Mouse (Mus musculus) embryonic fibroblast, embryonic 13.5 days (primary cell): ENCODE data around the gene Ss18l1. TPM values are rescaled to one million over a fixed set of nuclear protein-coding genes. Genes with fewer than 3 reads are reported as not detected.

Experiments
- H3K27ac ChIP-seq: 2 replicates; pipeline ENCODE4 v1.5.1; 2012; ENCODE audit warnings: low read length, control low read depth, inconsistent platforms; ENCODE audit not compliant: insufficient read depth
- H3K4me1 ChIP-seq: 2 replicates; pipeline ENCODE4 v1.6.1; 2011; ENCODE audit warnings: low read length; ENCODE audit not compliant: control insufficient read depth, insufficient read depth
- H3K4me3 ChIP-seq: 2 replicates; pipeline ENCODE4 v1.5.1; 2011; ENCODE audit warnings: mild to moderate bottlenecking, control low read depth, low read length; ENCODE audit not compliant: insufficient read depth
- CTCF ChIP-seq: IDR thresholded peaks from 2 replicates; pipeline ENCODE4 v1.5.1; 2011; ENCODE audit warnings: mild to moderate bottlenecking, control low read depth, low read length, moderate library complexity, borderline replicate concordance; ENCODE audit not compliant: insufficient read depth
- POLR2A ChIP-seq: IDR thresholded peaks from 2 replicates; pipeline ENCODE4 v1.6.1; 2011; ENCODE audit warnings: low read depth, mild to moderate bottlenecking, control low read depth, low read length, moderate library complexity
- polyA plus RNA-seq: library from polyadenylated mRNA; stranded (reverse); fragments of >200 nt; gene quantifications from 2 replicates; pipeline ENCODE4 v1.2.4, GENCODE M21; 2011; ENCODE audit warnings: low read depth; ENCODE audit not compliant: missing spikeins, insufficient read length

Gene Ss18l1
- polyA plus RNA-seq, 1 experiment: 3.9 TPM

GRCm38 (mm10) chr2:180116081-180116493 is 73.8 kb downstream of the Ss18l1 start:
- Histone ChIP-seq H3K27ac (peak overlapping the region; percentile 84; the same call in 1 of the 2 replicates), H3K4me3 (no peak overlapping the region), H3K4me1 (peaks cover 24% of the 10 kb centered on the region)
- TF ChIP-seq CTCF: no peak

DNA sequence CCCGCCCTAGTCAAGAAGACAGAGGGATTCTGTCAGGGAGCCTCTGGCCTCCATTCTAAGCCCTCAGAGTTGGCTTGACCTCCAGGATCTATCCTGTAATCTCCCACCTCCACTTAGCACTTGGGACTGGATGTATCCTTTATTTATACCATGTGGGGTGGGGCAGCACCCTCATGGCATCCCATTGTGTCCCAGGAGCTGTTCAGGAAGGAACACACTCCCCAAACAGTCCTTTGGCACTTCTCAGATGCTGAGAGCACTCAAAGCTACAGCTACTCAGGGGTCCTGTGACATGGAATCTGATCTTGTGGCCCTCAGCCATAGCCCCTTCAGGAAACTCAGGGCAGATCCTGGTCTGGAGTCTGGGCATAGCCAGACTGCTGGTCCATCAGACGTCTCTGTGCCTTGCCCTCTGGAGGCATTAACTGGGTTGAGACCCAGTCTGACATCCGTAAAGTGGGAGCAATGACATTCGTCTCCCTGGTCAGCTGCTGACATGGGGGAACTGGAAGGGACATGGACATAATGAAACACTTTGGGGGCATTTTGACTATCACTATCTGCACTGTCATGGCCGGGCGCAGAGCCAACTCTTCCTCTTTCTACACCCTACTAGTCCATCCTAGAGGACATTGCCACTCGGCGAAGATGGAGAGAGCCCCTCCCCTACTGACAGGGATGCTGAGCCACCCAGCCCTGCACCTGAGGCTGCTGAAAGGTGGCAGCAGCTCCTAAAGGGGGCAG is 74.6 kb downstream of the Ss18l1 start:
- Histone ChIP-seq H3K4me3 (no peak overlapping the region), H3K4me1 (peaks cover 24% of the 10 kb centered on the region), H3K27ac (no peak overlapping the region)
- TF ChIP-seq POLR2A (no peak), CTCF (no peak)

GRCm38 (mm10) chr2:180117485-180118194 is 75.3 kb downstream of the Ss18l1 start:
- no peak overlapping the region for H3K4me3 ChIP-seq
- TF ChIP-seq POLR2A: no peak
- no peak for TF ChIP-seq CTCF
- H3K4me1 ChIP-seq: peaks cover 24% of the 10 kb centered on the region
- H3K27ac ChIP-seq: no peak overlapping the region

GRCm38 (mm10) chr2:180118661-180119438 is 76.5 kb downstream of the Ss18l1 start, which contains the start of gene Osbpl2:
Gene Osbpl2 (plus strand): TSS chr2:180119306.
- TF ChIP-seq POLR2A (peak; percentile 37; the same call in 1 of the 2 replicates), CTCF (no peak)
- Histone ChIP-seq H3K4me3 (peak within 1 kb of the TSS; percentile 78), H3K27ac (no peak within 1 kb of the TSS), H3K4me1 (peaks cover 24% of the 10 kb centered on the region)

Other genes starting within 250 kb of the Ss18l1 start
- 10.4 and 11.5 TPM in 2 replicates for gene Taf4, start 65.9 kb upstream of the Ss18l1 start, polyA plus RNA-seq
- 54.7 and 63.3 TPM in 2 replicates for gene Lsm14b, start 17.5 kb upstream of the Ss18l1 start, polyA plus RNA-seq
- 163 and 173 TPM in 2 replicates for gene Psma7, start 76 bp upstream of the Ss18l1 start, polyA plus RNA-seq
- gene Mtg2, start 28.1 kb downstream of the Ss18l1 start, polyA plus RNA-seq: 11.4 and 15.2 TPM in 2 replicates
- gene Hrh3, start 62.0 kb downstream of the Ss18l1 start, polyA plus RNA-seq: not detected in 2 replicates
- 34.0 and 39.3 TPM in 2 replicates for gene Osbpl2, start 76.8 kb downstream of the Ss18l1 start, polyA plus RNA-seq
- gene Adrm1, start 129.0 kb downstream of the Ss18l1 start, polyA plus RNA-seq: 44.5 and 53.3 TPM in 2 replicates
- 31.0 and 51.1 TPM in 2 replicates for gene Lama5, start 183.3 kb downstream of the Ss18l1 start, polyA plus RNA-seq
- gene Rps21, start 214.9 kb downstream of the Ss18l1 start, polyA plus RNA-seq: 1,138 and 1,342 TPM in 2 replicates
- 12.5 and 13.4 TPM in 2 replicates for gene Cables2, start 231.0 kb downstream of the Ss18l1 start, polyA plus RNA-seq
- gene Rbbp8nl, start 247.4 kb downstream of the Ss18l1 start, polyA plus RNA-seq: not detected in 2 replicates